Mouse (Mus musculus) activated CD4-positive, CD25-positive, alpha-beta regulatory T cell, adult 4 months (primary cell): ENCODE results near the gene Zbtb11. TPM values are rescaled to one million over a fixed set of nuclear protein-coding genes. Genes with fewer than 3 reads are reported as not detected.
A peak's percentile ranks its signal among the peaks of the same experiment; 100 is the strongest.
"Not testable (repeated sequence)": the region's sequence is repeated elsewhere in the genome, so short reads cannot be mapped to it uniquely, and the experiment has no call there.

Experiments
- ATAC-seq: one replicate; pipeline ENCODE4 v1.8.0; 2017
- polyA plus RNA-seq, 2 experiments: library from polyadenylated mRNA; unstranded; fragments of 100-300 nt; shearing (Covaris generic); gene quantifications; one replicate each; pipeline ENCODE4 v1.2.1; 2017

Gene Zbtb11
- polyA plus RNA-seq = 10 to 100 TPM; 23.9 to 26.0 TPM

- peak; percentile 83 for ATAC-seq
Observed at GRCm38 (mm10) chr16:55973431-55974255, at the start of gene Zbtb11. Gene Zbtb11 (plus strand): TSS chr16:55973883.

GRCm38 (mm10) chr16:55924010-55924409 is 49.7 kb upstream of the Zbtb11 start:
- peak; percentile 79 for ATAC-seq

GRCm38 (mm10) chr16:55933681-55934343 is 39.9 kb upstream of the Zbtb11 start:
- peak; percentile 21 for ATAC-seq

GRCm38 (mm10) chr16:55934453-55935037 is 39.1 kb upstream of the Zbtb11 start, which contains the start of gene Cep97:
Gene Cep97 (minus strand): TSS chr16:55934855.
- ATAC-seq = peak; percentile 95

- no peak for ATAC-seq
Observed at GRCm38 (mm10) chr16:55938761-55939160, 34.9 kb upstream of the Zbtb11 start.

- ATAC-seq = no peak
Observed at GRCm38 (mm10) chr16:55939703-55940102, 34.0 kb upstream of the Zbtb11 start.

GRCm38 (mm10) chr16:55940781-55941180 is 32.9 kb upstream of the Zbtb11 start:
- ATAC-seq = no peak

GRCm38 (mm10) chr16:55947266-55947665 is 26.4 kb upstream of the Zbtb11 start:
- no peak for ATAC-seq

- peak; percentile 48 for ATAC-seq
Observed at GRCm38 (mm10) chr16:55947876-55948410, 25.7 kb upstream of the Zbtb11 start.

GRCm38 (mm10) chr16:55948963-55949362 is 24.7 kb upstream of the Zbtb11 start:
- ATAC-seq = peak; percentile 79

- ATAC-seq = no peak
Observed at GRCm38 (mm10) chr16:55950462-55950861, 23.2 kb upstream of the Zbtb11 start.

- peak; percentile 44 for ATAC-seq
Observed at GRCm38 (mm10) chr16:55950946-55951678, 22.6 kb upstream of the Zbtb11 start.

GRCm38 (mm10) chr16:55951679-55952327 is 21.9 kb upstream of the Zbtb11 start:
- ATAC-seq = no peak

- ATAC-seq = no peak
Observed at GRCm38 (mm10) chr16:55952771-55953170, 20.9 kb upstream of the Zbtb11 start.

GRCm38 (mm10) chr16:55954196-55954595 is 19.5 kb upstream of the Zbtb11 start:
- not testable (repeated sequence) for ATAC-seq

GRCm38 (mm10) chr16:55963068-55963467 is 10.6 kb upstream of the Zbtb11 start:
- peak; percentile 67 for ATAC-seq

- ATAC-seq = no peak
Observed at GRCm38 (mm10) chr16:55964126-55964949, 9.3 kb upstream of the Zbtb11 start.

- ATAC-seq = peak; percentile 74
Observed at GRCm38 (mm10) chr16:55966212-55966871, 7.3 kb upstream of the Zbtb11 start, which contains the start of gene Rpl24. Gene Rpl24 (plus strand): TSS chr16:55966275.

- ATAC-seq = no peak
Observed at GRCm38 (mm10) chr16:55967221-55967620, 6.5 kb upstream of the Zbtb11 start.

- ATAC-seq = no peak
Observed at GRCm38 (mm10) chr16:55969147-55969546, 4.5 kb upstream of the Zbtb11 start.
